1 mouse cellular context compared by ENCODE assay signal in the genomic region with DNA sequence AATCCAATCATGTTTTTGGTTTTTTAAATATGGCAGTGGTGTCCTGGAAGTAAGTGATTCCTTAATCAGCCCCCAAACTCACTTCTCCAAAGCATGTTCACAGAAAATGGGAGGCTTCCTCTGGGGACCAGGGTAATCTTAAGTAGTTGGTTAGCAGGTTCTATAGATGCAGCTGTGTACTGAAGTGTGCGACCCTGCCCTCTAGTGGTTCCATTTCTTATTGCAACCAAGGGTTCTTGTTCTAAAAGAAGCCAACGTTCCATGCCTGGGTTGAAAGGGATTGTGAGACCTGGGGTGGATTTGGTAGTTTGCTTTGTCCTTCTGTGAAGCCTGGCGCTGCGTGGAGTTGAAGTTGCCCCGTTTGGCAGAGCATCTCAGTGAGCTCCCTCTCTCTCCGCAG.
TF ChIP-seq lines count a peak whose summit lies in the region.

No protein-coding gene starts in this region.

TF ChIP-seq in MEL, 35 proteins besides CTCF, POLR2A, EP300 and RAD21 (continued from another document):
- TF ChIP-seq USF1 (IDR thresholded peaks at IDR 0.05; ENCODE audit: low read depth, low read length), result no peak
TF ChIP-seq in MEL: peak in this region for 3.
